Mouse (Mus musculus) left cerebral cortex, adult 2 months (tissue): ENCODE results near the gene Ifi211. TPM values are rescaled to one million over a fixed set of nuclear protein-coding genes. Genes with fewer than 3 reads are reported as not detected.
"Not testable (repeated sequence)": the region's sequence is repeated elsewhere in the genome, so short reads cannot be mapped to it uniquely, and the experiment has no call there.

Experiments used
- DNase-seq, 2 experiments: peaks; one replicate each; pipeline ENCODE4 v3.0.0; 2021 to 2022; ENCODE audit warnings: low spot score in 2 of 2, mixed read lengths in 1 of 2; ENCODE audit errors: extremely low spot score in 1 of 2
- H3K27ac ChIP-seq: fragments of 200-600 bp; 2 replicates; pipeline ENCODE4 v1.8.1; 2022
- H3K4me3 ChIP-seq: fragments of 200-600 bp; 2 replicates; pipeline ENCODE4 v1.8.1; 2022
- CTCF ChIP-seq: fragments of 200-600 bp; IDR thresholded peaks from 2 replicates; pipeline ENCODE4 v1.8.1; 2022; ENCODE audit warnings: antibody characterized with exemption, mild to moderate bottlenecking, moderate library complexity
- intact Hi-C: fragments of 180-260 bp; cut with DNase I; formaldehyde crosslinking; loops from one replicate; pipeline ENCODE4 v1.15.1; 2025
- long read RNA-seq, 2 experiments: library from polyadenylated mRNA; stranded (forward); transcript quantifications; one replicate each; pipeline ENCODE4 v2.0.0; 2021; ENCODE audit warnings: borderline mapping rate in 2 of 2
- total RNA-seq, 2 experiments: library from RNA; stranded (reverse); gene quantifications; 2 replicates each; pipeline ENCODE4 v1.2.3; 2021

Gene Ifi211
- not detected for total RNA-seq
- long read RNA-seq, experiment 1: 0 reads
- long read RNA-seq, experiment 2: 0 reads

- intact Hi-C loops, H3K4me3 ChIP-seq, H3K27ac ChIP-seq, DNase-seq: not testable (repeated sequence)
Measured at GRCm38 (mm10) chr1:173912548-173913255, at the start of gene Ifi211. TSS of gene Ifi211 (minus strand) at chr1:173913046.

GRCm38 (mm10) chr1:173961491-173961890 lies 48.6 kb upstream of the Ifi211 start:
- DNase-seq, H3K4me3 ChIP-seq, intact Hi-C loops, H3K27ac ChIP-seq: not testable (repeated sequence)

- H3K27ac ChIP-seq, DNase-seq, H3K4me3 ChIP-seq, intact Hi-C loops: not testable (repeated sequence)
Measured at GRCm38 (mm10) chr1:173959998-173960397, 47.2 kb upstream of the Ifi211 start.

- H3K4me3 ChIP-seq, intact Hi-C loops, DNase-seq, H3K27ac ChIP-seq: not testable (repeated sequence)
Measured at GRCm38 (mm10) chr1:173955839-173956527, 43.1 kb upstream of the Ifi211 start.

GRCm38 (mm10) chr1:173955071-173955796 lies 42.4 kb upstream of the Ifi211 start:
- DNase-seq: no peak
- no peak for TF ChIP-seq CTCF
- no peak overlapping the region for H3K27ac ChIP-seq
- no peak overlapping the region for H3K4me3 ChIP-seq
- intact Hi-C loops: no loop called here

- intact Hi-C loops: no loop called here
- H3K27ac ChIP-seq: no peak overlapping the region
Measured at GRCm38 (mm10) chr1:173953563-173953962, 40.7 kb upstream of the Ifi211 start.

GRCm38 (mm10) chr1:173949044-173949443 lies 36.2 kb upstream of the Ifi211 start:
- H3K27ac ChIP-seq, intact Hi-C loops, H3K4me3 ChIP-seq, DNase-seq: not testable (repeated sequence)

More at GRCm38 (mm10) chr1:173953563-173953962, 40.7 kb upstream of the Ifi211 start:
- no peak for DNase-seq
- H3K4me3 ChIP-seq: no peak overlapping the region
- TF ChIP-seq CTCF: no peak

GRCm38 (mm10) chr1:173942780-173943066 lies 29.9 kb upstream of the Ifi211 start:
- not testable (repeated sequence) for DNase-seq

GRCm38 (mm10) chr1:173941924-173942779 lies 29.3 kb upstream of the Ifi211 start, which contains the start of the genes Mndal and Ifi203:
TSS of gene Mndal (minus strand) at chr1:173942491.
TSS of gene Ifi203 (minus strand) at chr1:173942672.
- H3K27ac ChIP-seq, H3K4me3 ChIP-seq, intact Hi-C loops, DNase-seq: not testable (repeated sequence)

More at GRCm38 (mm10) chr1:173942780-173943066, 29.9 kb upstream of the Ifi211 start:
- H3K27ac ChIP-seq, intact Hi-C loops, H3K4me3 ChIP-seq: not testable (repeated sequence)

GRCm38 (mm10) chr1:173941522-173941921 lies 28.7 kb upstream of the Ifi211 start:
- H3K27ac ChIP-seq, DNase-seq, intact Hi-C loops, H3K4me3 ChIP-seq: not testable (repeated sequence)

- DNase-seq, intact Hi-C loops: not testable (repeated sequence)
Measured at GRCm38 (mm10) chr1:173919279-173919678, 6.4 kb upstream of the Ifi211 start.

More at GRCm38 (mm10) chr1:173919279-173919678, 6.4 kb upstream of the Ifi211 start:
- H3K27ac ChIP-seq, H3K4me3 ChIP-seq: not testable (repeated sequence)
